Mouse (Mus musculus) testis, adult 2 months (tissue): ENCODE measurements around the gene 2410004B18Rik. TPM values are rescaled to one million over a fixed set of nuclear protein-coding genes. Genes with fewer than 3 reads are reported as not detected.

Source experiments
- H3K27ac ChIP-seq: fragments of 200-500 bp; 2 replicates; pipeline ENCODE4 v1.5.1; 2012; ENCODE audit warnings: low read depth, low read length; ENCODE audit not compliant: control insufficient read depth, insufficient read depth
- H3K27me3 ChIP-seq: fragments of 200-500 bp; 2 replicates; pipeline ENCODE4 v1.6.1; 2012; ENCODE audit warnings: mild to moderate bottlenecking, low read length, moderate library complexity; ENCODE audit not compliant: control insufficient read depth, insufficient read depth
- H3K36me3 ChIP-seq: fragments of 200-500 bp; 2 replicates; pipeline ENCODE4 v1.6.1; 2012; ENCODE audit warnings: mild to moderate bottlenecking, low read length; ENCODE audit not compliant: control insufficient read depth, insufficient read depth
- H3K4me1 ChIP-seq: fragments of 200-500 bp; 2 replicates; pipeline ENCODE4 v1.6.1; 2012; ENCODE audit warnings: low read length; ENCODE audit not compliant: control insufficient read depth, insufficient read depth
- H3K4me3 ChIP-seq: fragments of 200-500 bp; 2 replicates; pipeline ENCODE4 v1.5.1; 2012; ENCODE audit warnings: low read depth, mild to moderate bottlenecking, low read length, moderate library complexity, mixed read lengths; ENCODE audit not compliant: control insufficient read depth
- CTCF ChIP-seq: fragments of 200-500 bp; IDR thresholded peaks from 2 replicates; pipeline ENCODE4 v1.5.1; 2012; ENCODE audit warnings: low read depth, mild to moderate bottlenecking, inconsistent platforms, low read length, moderate library complexity; ENCODE audit not compliant: control insufficient read depth, insufficient read depth, insufficient replicate concordance
- POLR2A ChIP-seq: fragments of 200-500 bp; IDR thresholded peaks from 2 replicates; pipeline ENCODE4 v1.6.1; 2012; ENCODE audit warnings: low read depth, mild to moderate bottlenecking, inconsistent platforms, low read length, moderate library complexity; ENCODE audit not compliant: control insufficient read depth
- polyA plus RNA-seq: library from polyadenylated mRNA; depleted of rRNA; stranded (reverse); fragments of >200 nt; gene quantifications from 2 replicates; pipeline ENCODE4 v1.2.3, GENCODE M21; 2012

2410004B18Rik gene
- polyA plus RNA-seq, 1 experiment, result 13.0 TPM

- Histone ChIP-seq H3K36me3 (no peaks in the 10 kb centered on the region), H3K4me1 (peaks cover 12% of the 10 kb centered on the region), H3K4me3 (peak overlapping the region; percentile 89), H3K27me3 (no peaks in the 10 kb centered on the region), H3K27ac (peak overlapping the region; percentile 66)
- no peak for TF ChIP-seq CTCF
- TF ChIP-seq POLR2A, result no peak
Observed at GRCm38 (mm10) chr3:145987970-145988683, 50.3 kb downstream of the 2410004B18Rik start.

GRCm38 (mm10) chr3:145988684-145989575 lies 51.1 kb downstream of the 2410004B18Rik start:
- no peak for TF ChIP-seq POLR2A
- H3K4me1 ChIP-seq, result peaks cover 12% of the 10 kb centered on the region
- H3K27ac ChIP-seq, result peak overlapping the region; percentile 66
- H3K4me3 ChIP-seq, result peak overlapping the region; percentile 89
- H3K36me3 ChIP-seq, result no peaks in the 10 kb centered on the region
- H3K27me3 ChIP-seq, result no peaks in the 10 kb centered on the region

- H3K27me3 ChIP-seq, result no peaks in the 10 kb centered on the region
- no peak overlapping the region for H3K4me3 ChIP-seq
- no peak overlapping the region for H3K27ac ChIP-seq
- H3K4me1 ChIP-seq, result peaks cover 12% of the 10 kb centered on the region
- TF ChIP-seq CTCF (no peak), POLR2A (no peak)
- H3K36me3 ChIP-seq, result no peaks in the 10 kb centered on the region
Observed at GRCm38 (mm10) chr3:145989576-145990081, 51.8 kb downstream of the 2410004B18Rik start.

- no peaks in the 10 kb centered on the region for H3K36me3 ChIP-seq
- no peak overlapping the region for H3K4me3 ChIP-seq
- H3K27me3 ChIP-seq, result no peaks in the 10 kb centered on the region
- TF ChIP-seq CTCF, result no peak
- peaks cover 12% of the 10 kb centered on the region for H3K4me1 ChIP-seq
- H3K27ac ChIP-seq, result no peak overlapping the region
Observed at GRCm38 (mm10) chr3:145991130-145991529, 53.3 kb downstream of the 2410004B18Rik start.

- H3K27ac ChIP-seq, result no peak overlapping the region
- no peak overlapping the region for H3K4me3 ChIP-seq
- no peaks in the 10 kb centered on the region for H3K27me3 ChIP-seq
- no peak for TF ChIP-seq CTCF
- no peak for TF ChIP-seq POLR2A
- H3K4me1 ChIP-seq, result peaks cover 11% of the 10 kb centered on the region
- no peaks in the 10 kb centered on the region for H3K36me3 ChIP-seq
Observed at GRCm38 (mm10) chr3:145991976-145992730, 54.3 kb downstream of the 2410004B18Rik start.

GRCm38 (mm10) chr3:145992796-145993195 lies 55.0 kb downstream of the 2410004B18Rik start:
- Histone ChIP-seq H3K27ac (peak overlapping the region; percentile 21; the same call in 1 of the 2 replicates), H3K27me3 (no peaks in the 10 kb centered on the region)
- TF ChIP-seq CTCF, result no peak
- no peak for TF ChIP-seq POLR2A

More at GRCm38 (mm10) chr3:145992796-145993195, 55.0 kb downstream of the 2410004B18Rik start:
- Histone ChIP-seq H3K36me3 (no peaks in the 10 kb centered on the region), H3K4me1 (peaks cover 8% of the 10 kb centered on the region), H3K4me3 (no peak overlapping the region)
